Mouse (Mus musculus) kidney, adult 2 months (tissue): ENCODE data around the gene En1.

Experiments used
- CTCF ChIP-seq: fragments of 200-500 bp; conservative IDR thresholded peaks from 2 replicates; pipeline ENCODE4 v1.5.1; 2011; ENCODE audit warnings: low read depth, mild to moderate bottlenecking, control low read depth, low read length, moderate library complexity, mixed read lengths; ENCODE audit not compliant: insufficient read depth, insufficient read length
- POLR2A ChIP-seq: fragments of 200-500 bp; IDR thresholded peaks from one replicate; pipeline ENCODE4 v1.6.1; 2011; ENCODE audit warnings: low read depth, low read length, control low read depth

- TF ChIP-seq CTCF: no peak
- TF ChIP-seq POLR2A: no peak
Observed at GRCm38 (mm10) chr1:120595471-120596240, 6.6 kb upstream of the En1 start.
